ENCODE assay signal across 8 mouse cellular contexts in the genomic region with DNA sequence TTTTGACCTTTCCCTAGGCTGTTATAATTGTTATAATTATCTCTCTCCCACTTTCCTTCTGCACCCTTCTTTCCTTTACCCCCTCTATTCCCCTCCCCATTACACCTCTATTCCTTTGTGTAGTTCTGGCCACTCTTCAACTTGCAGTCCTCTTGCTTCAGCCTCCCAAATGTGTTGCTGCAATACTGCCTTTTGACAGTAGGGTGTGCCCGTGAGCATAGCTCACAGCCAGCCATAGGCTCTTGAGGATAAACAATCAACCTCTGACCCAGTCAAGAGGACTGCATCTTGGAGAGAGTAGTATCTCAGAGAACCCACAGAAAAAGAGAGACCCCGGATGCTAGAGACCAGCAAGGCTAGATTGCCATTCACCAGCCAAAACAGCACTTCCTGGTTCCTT.
DNase-seq lines count a peak whose midpoint lies in the region; ATAC-seq and TF ChIP-seq lines count a peak whose summit lies in the region.

No protein-coding gene starts in this region.

- H3K9me3 ChIP-seq in kidney, postnatal 0 days (replicated peaks; ENCODE audit: low read length): no peaks in the 10 kb centered on the region
- H3K9me3 ChIP-seq in kidney, embryonic 16.5 days (ENCODE audit: low read length): no peaks in the 10 kb centered on the region
- H3K9me3 ChIP-seq in liver, postnatal 0 days (ENCODE audit: low read length): 0 out of 2 replicates have a peak, but pooled peaks cover 3% of the 10 kb centered on the region
- no peaks in the 10 kb centered on the region for H3K9me3 ChIP-seq in heart, embryonic 10.5 days

- H3K27ac ChIP-seq in kidney, postnatal 0 days: no peak overlapping the region
- no peak overlapping the region for H3K27ac ChIP-seq in kidney, embryonic 16.5 days (ENCODE audit: low read length)
- no peak overlapping the region for H3K27ac ChIP-seq in liver, postnatal 0 days (ENCODE audit: low read depth)
- H3K27ac ChIP-seq in heart, embryonic 10.5 days: no peak overlapping the region

- H3K4me2 ChIP-seq in kidney, postnatal 0 days (ENCODE audit: low read length): no peak overlapping the region
- no peak overlapping the region for H3K4me2 ChIP-seq in kidney, embryonic 16.5 days (replicated peaks; ENCODE audit: low read depth, low read length)
- no peak overlapping the region for H3K4me2 ChIP-seq in liver, postnatal 0 days (ENCODE audit: low read depth, low read length)

- 35% methylated on average over 2 of the region's 2 CpGs for WGBS in kidney, postnatal 0 days
- 36% methylated on average over 2 of the region's 2 CpGs for WGBS in kidney, embryonic 16.5 days
- 29% methylated on average over 2 of the region's 2 CpGs for WGBS in liver, postnatal 0 days (ENCODE audit: insufficient replicate concordance)
- WGBS in heart, embryonic 10.5 days: 33% methylated on average over 2 of the region's 2 CpGs

- no peak overlapping the region for H3K4me3 ChIP-seq in kidney, postnatal 0 days (replicated peaks; ENCODE audit: low read depth, low read length)
- no peak overlapping the region for H3K4me3 ChIP-seq in kidney, embryonic 16.5 days (ENCODE audit: low read length)
- no peak overlapping the region for H3K4me3 ChIP-seq in liver, postnatal 0 days (ENCODE audit: low read depth, low read length)
- H3K4me3 ChIP-seq in heart, embryonic 10.5 days: no peak overlapping the region

- no peaks in the 10 kb centered on the region for H3K36me3 ChIP-seq in kidney, postnatal 0 days (ENCODE audit: insufficient read depth, low read length)
- H3K36me3 ChIP-seq in kidney, embryonic 16.5 days (ENCODE audit: insufficient read depth, low read length): no peaks in the 10 kb centered on the region
- H3K36me3 ChIP-seq in liver, postnatal 0 days (replicated peaks; ENCODE audit: insufficient read depth, low read length): no peaks in the 10 kb centered on the region
- H3K36me3 ChIP-seq in heart, embryonic 10.5 days: no peaks in the 10 kb centered on the region

- ATAC-seq in kidney, postnatal 0 days (replicated peaks; ENCODE audit: low FRiP score, low read depth): no peak
- ATAC-seq in kidney, embryonic 16.5 days (ENCODE audit: low FRiP score, low TSS enrichment): no peak
- ATAC-seq in liver, postnatal 0 days: no peak

- no peak overlapping the region for H3K9ac ChIP-seq in kidney, postnatal 0 days (ENCODE audit: low read depth, low read length)
- no peak overlapping the region for H3K9ac ChIP-seq in kidney, embryonic 16.5 days (replicated peaks; ENCODE audit: low read length)
- no peak overlapping the region for H3K9ac ChIP-seq in liver, postnatal 0 days (replicated peaks)

- peak; percentile 65 for TF ChIP-seq CTCF in kidney, postnatal 0 days (IDR thresholded peaks at IDR 0.05; ENCODE audit: low read depth)
- peak; percentile 63 for TF ChIP-seq CTCF in liver, postnatal 0 days (IDR thresholded peaks at IDR 0.05; ENCODE audit: low read depth)

- no peaks in the 10 kb centered on the region for H3K4me1 ChIP-seq in kidney, postnatal 0 days (replicated peaks; ENCODE audit: insufficient read depth, low read length)
- no peaks in the 10 kb centered on the region for H3K4me1 ChIP-seq in kidney, embryonic 16.5 days (ENCODE audit: insufficient read depth, low read length)
- H3K4me1 ChIP-seq in liver, postnatal 0 days (ENCODE audit: insufficient read depth): no peaks in the 10 kb centered on the region
- peaks cover 7% of the 10 kb centered on the region; the same call in 1 of the 2 replicates for H3K4me1 ChIP-seq in heart, embryonic 10.5 days

- peak; percentile 6 for DNase-seq in kidney, postnatal 0 days (ENCODE audit: low spot score)
- peak; percentile 60 for DNase-seq in ES-CJ7 (ENCODE audit: low read depth, low spot score)
- peak; percentile 37 for DNase-seq in adrenal gland, postnatal 10 days
- DNase-seq in liver, postnatal 0 days: peak; percentile 31
- DNase-seq in frontal cortex, postnatal 36 days (ENCODE audit: low spot score in 2 of 2): no peak
- no peak for DNase-seq in heart, embryonic 10.5 days (ENCODE audit: low spot score)
- DNase-seq in urinary bladder, postnatal 36 days (ENCODE audit: low spot score in 2 of 2): no peak

- H3K27me3 ChIP-seq in kidney, postnatal 0 days (ENCODE audit: insufficient read depth, low read length): no peaks in the 10 kb centered on the region
- H3K27me3 ChIP-seq in kidney, embryonic 16.5 days (ENCODE audit: insufficient read depth, low read length): no peaks in the 10 kb centered on the region
- H3K27me3 ChIP-seq in liver, postnatal 0 days (ENCODE audit: insufficient read depth, low read length): no peaks in the 10 kb centered on the region
- H3K27me3 ChIP-seq in heart, embryonic 10.5 days (ENCODE audit: insufficient read depth, poor library complexity, severe bottlenecking): peaks cover 12% of the 10 kb centered on the region

- no peak for TF ChIP-seq EP300 in liver, postnatal 0 days (IDR thresholded peaks at IDR 0.05; ENCODE audit: low read depth)

Comparison
In these comparisons a context has a peak if more than half of its experiments do, and no peak if none do; other contexts are left out.
1. DNase-seq: peak in kidney, postnatal 0 days (single experiment), ES-CJ7 (single experiment), adrenal gland, postnatal 10 days (single experiment) and liver, postnatal 0 days (single experiment); none in frontal cortex, postnatal 36 days (0 of 2), heart, embryonic 10.5 days (single experiment) and urinary bladder, postnatal 36 days (0 of 2).